In the genomic region with DNA sequence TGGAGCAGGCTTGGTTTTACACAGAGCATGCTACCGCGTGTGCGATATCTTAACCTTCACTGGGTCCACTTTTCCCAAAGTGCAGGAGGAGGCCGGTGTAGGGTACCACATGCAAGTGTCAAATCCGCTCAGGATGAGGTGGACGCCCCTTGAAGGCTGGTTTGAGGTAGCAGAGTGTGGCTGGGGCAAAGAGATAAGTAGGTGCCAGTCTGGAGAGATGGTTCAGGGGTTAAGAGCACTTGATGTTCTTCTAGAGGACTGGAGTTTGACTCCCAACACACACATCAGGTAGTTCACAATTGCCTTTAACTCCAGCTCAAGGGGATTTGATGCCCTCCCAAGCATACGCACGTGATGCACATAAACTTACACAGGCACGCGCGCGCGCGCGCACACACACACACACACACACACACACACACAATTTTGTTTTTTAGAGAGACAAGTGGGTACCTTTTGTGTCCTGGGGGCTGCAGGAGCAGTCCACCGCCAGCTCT, we compare ENCODE assay signal across 8 mouse cellular contexts. TPM values are rescaled to one million over a fixed set of nuclear protein-coding genes. Genes with fewer than 3 reads are reported as not detected.
DNase-seq lines count a peak whose midpoint lies in the region; ATAC-seq and TF ChIP-seq lines count a peak whose summit lies in the region.

No protein-coding gene starts in this region.

- 17% methylated on average over 16 of the region's 16 CpGs for WGBS in heart, adult 2 months
- 16% methylated on average over 16 of the region's 16 CpGs for WGBS in forebrain, embryonic 11.5 days
- 10% methylated on average over 16 of the region's 16 CpGs for WGBS in stomach, postnatal 0 days

- DNase-seq in heart, adult 2 months: no peak
- DNase-seq in heart, adult 9 months (ENCODE audit: low spot score in 2 of 2): no peak
- DNase-seq in forebrain, embryonic 11.5 days (ENCODE audit: low spot score): no peak
- DNase-seq in liver: peak; percentile 49
- no peak for DNase-seq in stomach, postnatal 0 days (ENCODE audit: low spot score)
- DNase-seq in kidney, adult 11 months: no peak
- DNase-seq in cerebellum, adult 8-10 months: no peak

- H3K4me3 ChIP-seq in heart, adult 2 months: peak overlapping the region; percentile 91
- H3K4me3 ChIP-seq in E14TG2a.4 (replicated peaks; ENCODE audit: low read length): peak overlapping the region; percentile 90
- peak overlapping the region; percentile 81 for H3K4me3 ChIP-seq in forebrain, embryonic 11.5 days (ENCODE audit: low read depth, low read length)
- H3K4me3 ChIP-seq in stomach, postnatal 0 days (ENCODE audit: low read depth, low read length): peak overlapping the region; percentile 83

- H3K27me3 ChIP-seq in heart, adult 2 months (ENCODE audit: control insufficient read depth, insufficient read depth, low read length): no peaks in the 10 kb centered on the region
- H3K27me3 ChIP-seq in E14TG2a.4 (ENCODE audit: insufficient read depth, low read length): peaks cover 36% of the 10 kb centered on the region
- no peaks in the 10 kb centered on the region for H3K27me3 ChIP-seq in forebrain, embryonic 11.5 days (ENCODE audit: control insufficient read depth, insufficient read depth, low read length)
- no peaks in the 10 kb centered on the region for H3K27me3 ChIP-seq in stomach, postnatal 0 days (ENCODE audit: control insufficient read depth, insufficient read depth, low read length)

- TF ChIP-seq CTCF in heart, adult 2 months (IDR thresholded peaks at IDR 0.05): no peak
- TF ChIP-seq CTCF in E14TG2a.4 (conservative IDR thresholded peaks at IDR 0.05; ENCODE audit: low read length): no peak
- no peak for TF ChIP-seq CTCF in stomach, postnatal 0 days (IDR thresholded peaks at IDR 0.05; ENCODE audit: low read depth)

- H3K27ac ChIP-seq in heart, adult 2 months: peak overlapping the region; percentile 72
- H3K27ac ChIP-seq in forebrain, embryonic 11.5 days (ENCODE audit: low read depth, low read length): no peak overlapping the region
- H3K27ac ChIP-seq in stomach, postnatal 0 days (replicated peaks): peak overlapping the region; percentile 86; the same call in 1 of the 2 replicates

- TF ChIP-seq POLR2A in heart, adult 2 months (IDR thresholded peaks at IDR 0.05; ENCODE audit: insufficient read depth, low read depth, low read length): no peak

- intact Hi-C loops in heart, adult 2 months (cut with DNase I): no loop called here

- peak overlapping the region; percentile 82 for H3K9ac ChIP-seq in heart, adult 2 months (ENCODE audit: low read depth, low read length)
- peak overlapping the region; percentile 73 for H3K9ac ChIP-seq in forebrain, embryonic 11.5 days (ENCODE audit: low read length)
- H3K9ac ChIP-seq in stomach, postnatal 0 days (ENCODE audit: low read length): peak overlapping the region; percentile 78

- no peak for ATAC-seq in forebrain, embryonic 11.5 days (replicated peaks; ENCODE audit: low FRiP score)
- ATAC-seq in stomach, postnatal 0 days (ENCODE audit: low FRiP score, low TSS enrichment): no peak

- H3K4me2 ChIP-seq in forebrain, embryonic 11.5 days (ENCODE audit: low read depth, low read length, severe bottlenecking): peak overlapping the region; percentile 73
- H3K4me2 ChIP-seq in stomach, postnatal 0 days (replicated peaks; ENCODE audit: low read depth): peak overlapping the region; percentile 84

- peaks cover 4% of the 10 kb centered on the region; the same call in 1 of the 2 replicates for H3K9me3 ChIP-seq in E14TG2a.4 (ENCODE audit: low read length)
- H3K9me3 ChIP-seq in forebrain, embryonic 11.5 days (ENCODE audit: control insufficient read depth, low read length): no peaks in the 10 kb centered on the region
- no peaks in the 10 kb centered on the region for H3K9me3 ChIP-seq in stomach, postnatal 0 days (ENCODE audit: control insufficient read depth, low read length)

- H3K36me3 ChIP-seq in heart, adult 2 months (ENCODE audit: control insufficient read depth, insufficient read depth, low read length): no peaks in the 10 kb centered on the region; the same call in 1 of the 2 replicates
- peaks cover 34% of the 10 kb centered on the region for H3K36me3 ChIP-seq in E14TG2a.4 (ENCODE audit: insufficient read depth, low read length)
- no peaks in the 10 kb centered on the region for H3K36me3 ChIP-seq in forebrain, embryonic 11.5 days (ENCODE audit: control insufficient read depth, insufficient read depth, low read length)
- H3K36me3 ChIP-seq in stomach, postnatal 0 days (ENCODE audit: control insufficient read depth, insufficient read depth, low read length): no peaks in the 10 kb centered on the region

- no peaks in the 10 kb centered on the region for H3K79me2 ChIP-seq in heart, adult 2 months (replicated peaks; ENCODE audit: control insufficient read depth, insufficient read depth, low read length)

- TF ChIP-seq EP300 in heart, adult 2 months (IDR thresholded peaks at IDR 0.05; ENCODE audit: insufficient read depth, low read depth, low read length): no peak
- no peak for TF ChIP-seq EP300 in stomach, postnatal 0 days (optimal IDR thresholded peaks at IDR 0.05)

- H3K4me1 ChIP-seq in heart, adult 2 months (ENCODE audit: control insufficient read depth, insufficient read depth, low read length): peaks cover 5% of the 10 kb centered on the region
- peaks cover 28% of the 10 kb centered on the region for H3K4me1 ChIP-seq in E14TG2a.4 (replicated peaks; ENCODE audit: low read depth, low read length)
- H3K4me1 ChIP-seq in forebrain, embryonic 11.5 days (replicated peaks; ENCODE audit: control insufficient read depth, insufficient read depth, low read length): peaks cover 4% of the 10 kb centered on the region; the same call in 1 of the 2 replicates
- 0 out of 2 replicates have a peak, but pooled peaks cover 3% of the 10 kb centered on the region for H3K4me1 ChIP-seq in stomach, postnatal 0 days (replicated peaks; ENCODE audit: control insufficient read depth, insufficient read depth)

RNA-seq across cellular contexts. Expression of gene Tarbp1, which starts 1.0 kb away (rescaled TPM):
- 1 to 10 TPM; 3.9 to 4.0 TPM for total RNA-seq in heart, adult 2 months (2021)
- 2.5 and 4.9 TPM in 2 replicates for polyA plus RNA-seq in heart, adult 2 months (2012; rRNA removed)
- polyA plus RNA-seq in forebrain, embryonic 11.5 days (2014; fragmentation: Nextera tagmentation; extraction: Ambion mirVana): 3.1 and 3.7 TPM in 2 replicates
- 1.1 and 1.2 TPM in 2 replicates for polyA plus RNA-seq in stomach, postnatal 0 days (2015; fragmentation: Nextera tagmentation; extraction: Ambion mirVana)

RNA-seq across cellular contexts. Expression of gene Coa6, which starts 51.5 kb away (rescaled TPM):
- total RNA-seq in heart, adult 2 months (2021): 10 to 100 TPM; 24.1 to 28.9 TPM
- 19.9 and 29.2 TPM in 2 replicates for polyA plus RNA-seq in heart, adult 2 months (2012; rRNA removed)
- polyA plus RNA-seq in forebrain, embryonic 11.5 days (2014; fragmentation: Nextera tagmentation; extraction: Ambion mirVana): 44.1 and 44.2 TPM in 2 replicates
- 55.6 and 58.7 TPM in 2 replicates for polyA plus RNA-seq in stomach, postnatal 0 days (2015; fragmentation: Nextera tagmentation; extraction: Ambion mirVana)
